Mouse (Mus musculus) spleen, adult 12 weeks (tissue): ENCODE results near the gene Ssmem1.

ENCODE experiments used
- DNase-seq: peaks from one replicate; pipeline ENCODE4 v3.0.0; 2022; ENCODE audit warnings: low spot score

Ssmem1 gene

DNA sequence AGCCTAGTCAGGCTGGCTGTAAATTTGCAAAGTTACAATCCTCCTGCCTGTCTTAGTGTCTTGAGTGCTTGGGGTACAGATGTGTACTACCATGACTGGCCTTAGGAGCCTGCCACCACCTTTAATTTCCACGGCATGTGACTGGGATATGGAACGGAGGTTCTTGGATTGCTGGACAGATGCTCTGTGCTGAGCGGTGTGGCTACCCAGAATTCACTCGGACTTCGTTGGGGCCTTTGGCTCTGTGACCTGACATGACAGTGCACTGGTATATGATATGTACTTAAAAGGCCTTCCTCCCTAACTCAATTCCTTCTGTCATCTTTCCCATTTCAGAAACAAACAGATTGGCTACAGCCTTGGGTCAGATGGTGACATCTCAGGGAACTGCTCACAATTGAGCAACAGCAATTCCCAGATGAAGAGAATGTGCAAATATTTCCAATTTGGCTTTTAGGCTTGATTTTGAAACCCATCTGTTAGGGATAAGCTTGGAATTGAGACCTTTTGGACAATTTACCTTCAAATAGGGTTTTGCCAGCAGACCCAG, 45.0 kb downstream of the Ssmem1 start:
- DNase-seq, result no peak

DNA sequence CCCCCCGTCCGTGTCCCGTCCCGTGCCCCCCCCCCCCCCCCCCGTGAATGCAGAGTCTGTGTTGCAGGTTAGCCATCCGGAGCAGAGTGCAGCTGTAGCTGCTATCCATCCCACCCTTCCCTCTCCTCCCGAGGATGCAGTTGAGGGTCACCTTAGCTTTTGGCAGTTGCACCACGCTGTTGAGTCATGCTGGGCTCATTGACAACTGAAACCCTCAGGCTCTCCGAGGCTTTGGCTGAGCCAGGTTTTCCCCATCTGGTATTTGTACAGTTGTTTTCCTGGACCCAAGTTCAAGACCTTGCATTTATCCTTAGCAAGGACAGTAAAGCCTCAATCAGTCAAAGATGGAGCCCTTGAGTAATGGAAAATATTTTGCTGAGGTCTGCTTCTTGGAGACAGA, 46.4 kb downstream of the Ssmem1 start:
- DNase-seq, result no peak

DNA sequence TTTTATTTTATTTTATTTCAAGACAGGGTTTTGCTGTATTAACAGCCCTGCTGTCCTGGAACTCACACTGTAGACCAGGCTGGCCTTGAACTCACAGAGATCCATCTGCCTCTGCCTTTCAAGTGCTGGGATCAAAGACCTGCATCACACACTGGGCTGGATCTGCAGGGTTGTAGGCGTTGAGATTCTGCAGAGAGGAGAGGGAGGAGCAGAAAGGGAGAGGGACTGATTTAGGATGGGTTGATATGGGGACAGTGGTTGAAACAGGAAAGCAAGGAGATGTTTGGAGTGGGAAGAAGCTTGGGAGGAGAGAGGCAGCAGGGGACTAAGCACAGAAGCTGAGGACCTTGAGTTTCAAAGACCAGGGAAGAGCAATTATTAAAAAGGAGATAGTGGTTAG, 50.1 kb downstream of the Ssmem1 start:
- no peak for DNase-seq

DNA sequence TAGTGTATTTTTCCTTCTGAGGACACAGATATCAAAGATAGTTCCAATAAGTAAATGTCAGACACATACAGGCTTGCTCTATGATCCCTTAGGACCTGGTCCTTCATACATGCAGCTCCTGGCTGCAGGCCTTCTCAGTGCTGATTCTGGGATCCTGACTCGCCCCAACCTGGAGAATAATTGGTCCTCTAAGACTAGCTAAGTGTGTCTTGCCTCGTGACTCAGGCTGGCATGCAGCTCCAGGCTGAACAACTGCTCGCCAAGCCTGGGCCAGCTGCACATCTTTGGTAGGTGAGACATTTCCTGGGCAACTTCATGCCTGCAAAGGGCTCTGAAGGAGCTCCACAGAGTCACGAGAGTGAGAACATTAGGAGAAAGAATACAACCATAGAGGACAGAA, 52.5 kb downstream of the Ssmem1 start:
- DNase-seq, result no peak

DNA sequence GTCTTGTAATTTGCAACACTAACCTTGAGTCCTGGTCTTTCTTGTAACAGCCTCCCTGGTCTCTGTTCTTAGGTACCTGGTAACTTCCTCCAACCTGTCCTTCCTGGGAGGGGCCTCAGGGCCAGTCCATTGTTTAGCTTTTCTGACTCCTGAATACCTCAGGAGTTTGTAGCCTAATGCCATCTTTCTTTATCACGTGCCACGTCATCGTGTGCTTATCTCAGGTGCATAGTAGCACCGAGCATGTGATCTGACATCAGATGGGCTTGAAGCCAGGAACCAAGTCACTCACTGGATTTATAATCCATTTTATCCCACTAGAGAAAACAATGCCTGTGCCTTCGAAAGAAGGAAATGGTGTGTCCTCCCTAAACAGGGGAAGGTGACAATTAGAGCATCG, 53.9 kb downstream of the Ssmem1 start:
- no peak for DNase-seq

DNA sequence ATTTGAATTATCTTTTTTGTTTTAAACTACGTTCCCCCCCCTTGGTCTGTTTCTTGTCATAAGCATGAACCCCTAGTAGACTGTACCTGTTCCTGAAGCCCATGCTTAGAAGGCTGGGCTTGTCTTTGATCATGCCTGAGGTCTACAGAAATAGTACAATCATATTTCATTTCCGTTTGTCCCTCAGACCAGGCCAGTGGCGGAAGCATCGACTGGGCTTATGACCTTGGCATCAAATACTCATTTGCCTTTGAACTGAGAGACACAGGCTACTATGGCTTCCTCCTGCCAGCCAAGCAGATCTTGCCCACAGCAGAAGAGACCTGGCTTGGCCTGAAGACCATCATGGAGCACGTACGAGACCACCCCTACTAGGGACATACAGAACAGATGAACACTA, 54.4 kb downstream of the Ssmem1 start:
- DNase-seq, result no peak

DNA sequence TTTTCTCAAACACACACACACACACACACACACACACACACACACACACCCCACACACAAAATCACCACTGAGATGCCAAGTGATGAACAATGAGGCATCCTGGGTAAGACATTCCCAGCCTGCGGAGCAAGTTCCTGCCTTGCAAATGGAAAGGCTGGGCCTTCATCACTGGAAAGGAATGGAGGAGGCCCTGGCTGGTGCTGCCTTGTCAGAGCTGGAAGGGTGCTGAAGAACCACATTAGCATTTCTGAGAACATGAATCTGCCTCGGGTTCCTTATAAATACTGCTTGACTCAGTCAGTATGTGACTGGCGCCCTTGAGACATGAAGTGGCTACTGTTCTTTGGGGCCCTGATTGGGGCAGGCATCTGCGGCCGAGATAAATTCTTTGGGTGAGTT, 58.4 kb downstream of the Ssmem1 start, which contains the start of gene Cpa4:
Gene Cpa4 (plus strand): TSS at position 301 of the 400 bp plus-strand sequence.
- DNase-seq, result no peak

DNA sequence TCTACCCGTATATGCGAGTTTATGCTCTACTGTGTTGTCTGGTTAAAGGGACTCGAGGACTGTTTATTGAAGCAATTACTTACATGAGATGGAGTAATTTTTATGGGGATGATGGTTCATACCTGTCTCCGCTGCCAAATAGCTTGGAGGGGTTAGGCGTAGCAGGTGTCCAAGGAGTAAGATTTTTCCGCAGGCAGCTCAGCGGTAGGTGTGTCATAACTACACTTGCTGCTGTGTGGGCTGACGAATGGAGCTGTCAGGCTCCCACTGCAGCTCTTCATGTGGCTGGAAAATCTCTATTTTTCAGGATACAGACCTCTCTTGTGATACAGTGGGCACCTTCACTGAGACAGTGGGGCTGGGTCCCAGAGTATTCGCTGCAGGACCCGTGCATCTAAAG, 59.7 kb downstream of the Ssmem1 start:
- no peak for DNase-seq
